Mouse (Mus musculus): ENCODE measurements around the gene Sh2d2a.

DNA sequence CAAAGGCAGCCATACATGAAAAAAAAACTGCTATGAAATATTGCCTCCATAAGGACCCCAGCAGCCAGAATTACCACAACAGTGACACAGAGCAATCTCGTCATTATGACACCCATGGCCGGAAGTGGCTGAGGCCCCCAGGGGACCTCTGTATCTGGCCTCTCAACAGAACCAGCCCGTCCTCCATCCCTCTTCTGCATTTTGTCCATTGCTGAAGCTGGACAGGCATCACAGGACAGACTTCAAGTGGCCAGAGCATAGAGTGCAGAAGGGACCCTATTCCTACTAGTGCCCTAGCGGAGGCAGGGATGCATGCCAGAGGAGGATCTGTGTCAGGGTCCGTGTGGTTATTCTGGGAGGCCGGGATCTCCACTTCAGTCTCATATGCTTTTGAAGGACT is 30.4 kb upstream of the Sh2d2a start:
- no peak for TF ChIP-seq CTCF (IDR thresholded peaks at IDR 0.05; ENCODE audit: low read depth, low read length)
- TF ChIP-seq POLR2A (IDR thresholded peaks at IDR 0.05; ENCODE audit: borderline replicate concordance, low read depth, low read length) = no peak

Data from bone marrow macrophage, adult 2 months (primary cell).